In the genomic region with DNA sequence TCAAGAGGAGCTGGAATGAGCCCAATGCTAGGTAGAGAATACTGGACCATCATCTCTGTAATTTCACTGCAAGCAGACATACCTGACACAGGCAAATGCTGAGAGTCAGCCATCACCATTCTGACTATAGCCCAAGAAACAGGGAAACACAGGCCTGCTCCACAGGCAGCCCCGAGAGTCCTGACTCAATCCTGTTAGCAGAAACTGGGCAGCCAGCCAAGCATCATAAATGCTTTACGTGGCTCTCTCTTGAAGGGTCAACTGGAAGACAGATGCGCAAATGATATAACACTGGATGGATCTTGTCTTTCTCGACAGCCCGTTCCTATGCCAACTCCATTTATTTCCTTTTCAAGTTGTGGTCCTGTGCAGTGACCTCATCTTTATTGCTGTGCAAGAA, we compare ENCODE assay signal across 8 mouse cellular contexts. TPM values are rescaled to one million over a fixed set of nuclear protein-coding genes. Genes with fewer than 3 reads are reported as not detected.
DNase-seq lines count a peak whose midpoint lies in the region; ATAC-seq and TF ChIP-seq lines count a peak whose summit lies in the region.

No protein-coding gene starts in this region.

- 19% methylated on average over 5 of the region's 5 CpGs for WGBS in heart, postnatal 0 days
- WGBS in embryonic facial prominence, embryonic 12.5 days: 55% methylated on average over 5 of the region's 5 CpGs
- 50% methylated on average over 5 of the region's 5 CpGs for WGBS in limb, embryonic 12.5 days
- 48% methylated on average over 5 of the region's 5 CpGs for WGBS in lung, adult 2 months

- no peak overlapping the region for H3K4me2 ChIP-seq in heart, postnatal 0 days (ENCODE audit: low read depth, low read length)
- no peak overlapping the region for H3K4me2 ChIP-seq in embryonic facial prominence, embryonic 12.5 days (replicated peaks)
- H3K4me2 ChIP-seq in limb, embryonic 12.5 days: no peak overlapping the region

- no peak overlapping the region for H3K4me3 ChIP-seq in heart, postnatal 0 days (ENCODE audit: low read depth, low read length)
- H3K4me3 ChIP-seq in embryonic facial prominence, embryonic 12.5 days: no peak overlapping the region
- H3K4me3 ChIP-seq in limb, embryonic 12.5 days (replicated peaks): no peak overlapping the region
- H3K4me3 ChIP-seq in lung, adult 2 months (replicated peaks; ENCODE audit: extremely low read depth, low read depth, low read length): no peak overlapping the region

- POLR2A ChIA-PET in Patski (lab: Charles Lee): no interaction called here

- no peaks in the 10 kb centered on the region for H3K36me3 ChIP-seq in heart, postnatal 0 days (replicated peaks; ENCODE audit: control insufficient read depth, insufficient read depth, low read length)
- no peaks in the 10 kb centered on the region for H3K36me3 ChIP-seq in embryonic facial prominence, embryonic 12.5 days
- no peaks in the 10 kb centered on the region for H3K36me3 ChIP-seq in limb, embryonic 12.5 days

- no peak for ATAC-seq in heart, postnatal 0 days (ENCODE audit: insufficient read depth, low read depth)
- ATAC-seq in Patski: no peak
- peak; percentile 28; the same call in 1 of the 2 replicates for ATAC-seq in embryonic facial prominence, embryonic 12.5 days (ENCODE audit: insufficient number of reproducible peaks, insufficient read depth, low FRiP score, low TSS enrichment)
- ATAC-seq in limb, embryonic 12.5 days (ENCODE audit: insufficient number of reproducible peaks, insufficient read depth, low FRiP score, low TSS enrichment, low read depth): peak; percentile 76

- CTCF ChIA-PET in Patski (lab: Charles Lee): no interaction called here

- H3K4me1 ChIP-seq in heart, postnatal 0 days (ENCODE audit: control insufficient read depth, insufficient read depth): no peaks in the 10 kb centered on the region
- H3K4me1 ChIP-seq in embryonic facial prominence, embryonic 12.5 days: peaks cover 4% of the 10 kb centered on the region; the same call in 1 of the 2 replicates
- H3K4me1 ChIP-seq in limb, embryonic 12.5 days (replicated peaks): peaks cover 6% of the 10 kb centered on the region; the same call in 1 of the 2 replicates
- no peaks in the 10 kb centered on the region for H3K4me1 ChIP-seq in lung, adult 2 months (ENCODE audit: control insufficient read depth, insufficient read depth, low read length)

- TF ChIP-seq POLR2A in lung, adult 2 months (IDR thresholded peaks at IDR 0.05; ENCODE audit: borderline replicate concordance, extremely low read depth, low read depth, low read length): no peak

- H3K27me3 ChIP-seq in heart, postnatal 0 days (ENCODE audit: control insufficient read depth, insufficient read depth, low read length): no peaks in the 10 kb centered on the region
- no peaks in the 10 kb centered on the region for H3K27me3 ChIP-seq in Patski
- no peaks in the 10 kb centered on the region for H3K27me3 ChIP-seq in embryonic facial prominence, embryonic 12.5 days
- no peaks in the 10 kb centered on the region for H3K27me3 ChIP-seq in limb, embryonic 12.5 days

- TF ChIP-seq EP300 in heart, postnatal 0 days (IDR thresholded peaks at IDR 0.05; ENCODE audit: low read depth): no peak

- no peak for TF ChIP-seq CTCF in heart, postnatal 0 days (IDR thresholded peaks at IDR 0.05; ENCODE audit: low read depth)
- TF ChIP-seq CTCF in Patski (IDR thresholded peaks at IDR 0.05): no peak
- no peak for TF ChIP-seq CTCF in lung, adult 2 months (IDR thresholded peaks at IDR 0.05; ENCODE audit: insufficient read depth, low read length)

- intact Hi-C loops in heart, postnatal 14 days (cut with DNase I): no loop called here

- peak; percentile 27 for DNase-seq in heart, postnatal 0 days (ENCODE audit: low spot score)
- no peak for DNase-seq in heart, postnatal 14 days
- DNase-seq in Patski (ENCODE audit: low read depth, low spot score): peak; percentile 22
- no peak for DNase-seq in B cell, adult 2 months
- DNase-seq in left cerebral cortex, adult 18-20 months (ENCODE audit: low spot score in 2 of 2): no peak
- DNase-seq in lung, adult 2 months: no peak

- H3K9me3 ChIP-seq in heart, postnatal 0 days (replicated peaks; ENCODE audit: control insufficient read depth, low read length): no peaks in the 10 kb centered on the region
- H3K9me3 ChIP-seq in embryonic facial prominence, embryonic 12.5 days: no peaks in the 10 kb centered on the region
- no peaks in the 10 kb centered on the region for H3K9me3 ChIP-seq in limb, embryonic 12.5 days

- in situ Hi-C loops in Patski (cut with MboI; ENCODE audit: low pct_unique_long_range_greater_than_20kb): no loop called here

- H3K9ac ChIP-seq in heart, postnatal 0 days (replicated peaks; ENCODE audit: low read depth, low read length): no peak overlapping the region
- H3K9ac ChIP-seq in embryonic facial prominence, embryonic 12.5 days: no peak overlapping the region
- no peak overlapping the region for H3K9ac ChIP-seq in limb, embryonic 12.5 days (replicated peaks)

- H3K27ac ChIP-seq in heart, postnatal 0 days (ENCODE audit: low read depth): no peak overlapping the region
- H3K27ac ChIP-seq in embryonic facial prominence, embryonic 12.5 days: no peak overlapping the region
- H3K27ac ChIP-seq in limb, embryonic 12.5 days: 0 out of 2 replicates have a peak overlapping the region, but pooled peaks have one; percentile 17

RNA-seq across cellular contexts. Expression of a gene that starts 34.7 kb away (rescaled TPM):
- total RNA-seq in heart, postnatal 0 days (2014; rRNA removed; ENCODE audit: low replicate concordance): 0.46 and 3.9 TPM in 2 replicates
- 3.0 and 3.5 TPM in 2 replicates for polyA plus RNA-seq in heart, postnatal 0 days (2015; fragmentation: Nextera tagmentation; extraction: Ambion mirVana)
- total RNA-seq in heart, postnatal 14 days (2021): 1 to 10 TPM; 3.2 to 3.7 TPM
- 0.10 TPM for polyA plus RNA-seq in Patski (2021)
- polyA plus RNA-seq in embryonic facial prominence, embryonic 12.5 days (2016; fragmentation: Nextera tagmentation; extraction: Ambion mirVana): 4.3 and 4.4 TPM in 2 replicates
- 2.6 and 5.1 TPM in 2 replicates for polyA plus RNA-seq in limb, embryonic 12.5 days (2016; fragmentation: Nextera tagmentation; extraction: Ambion mirVana)
- 1 to 10 TPM; 1.4 to 1.5 TPM for total RNA-seq in left cerebral cortex, adult 18-20 months (2021)
- 1.7 and 1.8 TPM in 2 replicates for polyA plus RNA-seq in lung, adult 2 months (2012; rRNA removed)

Comparison
In these comparisons a context has a peak if more than half of its experiments do, and no peak if none do; other contexts are left out.
1. DNase-seq: peak in heart, postnatal 0 days (single experiment) and Patski (single experiment); none in heart, postnatal 14 days (0 of 2), B cell, adult 2 months (0 of 2), left cerebral cortex, adult 18-20 months (0 of 2) and lung, adult 2 months (single experiment).
2. ATAC-seq: peak in embryonic facial prominence, embryonic 12.5 days (single experiment) and limb, embryonic 12.5 days (single experiment); none in heart, postnatal 0 days (single experiment) and Patski (single experiment).